Comparison of ENCODE assay signal across 8 mouse cellular contexts in the genomic region with DNA sequence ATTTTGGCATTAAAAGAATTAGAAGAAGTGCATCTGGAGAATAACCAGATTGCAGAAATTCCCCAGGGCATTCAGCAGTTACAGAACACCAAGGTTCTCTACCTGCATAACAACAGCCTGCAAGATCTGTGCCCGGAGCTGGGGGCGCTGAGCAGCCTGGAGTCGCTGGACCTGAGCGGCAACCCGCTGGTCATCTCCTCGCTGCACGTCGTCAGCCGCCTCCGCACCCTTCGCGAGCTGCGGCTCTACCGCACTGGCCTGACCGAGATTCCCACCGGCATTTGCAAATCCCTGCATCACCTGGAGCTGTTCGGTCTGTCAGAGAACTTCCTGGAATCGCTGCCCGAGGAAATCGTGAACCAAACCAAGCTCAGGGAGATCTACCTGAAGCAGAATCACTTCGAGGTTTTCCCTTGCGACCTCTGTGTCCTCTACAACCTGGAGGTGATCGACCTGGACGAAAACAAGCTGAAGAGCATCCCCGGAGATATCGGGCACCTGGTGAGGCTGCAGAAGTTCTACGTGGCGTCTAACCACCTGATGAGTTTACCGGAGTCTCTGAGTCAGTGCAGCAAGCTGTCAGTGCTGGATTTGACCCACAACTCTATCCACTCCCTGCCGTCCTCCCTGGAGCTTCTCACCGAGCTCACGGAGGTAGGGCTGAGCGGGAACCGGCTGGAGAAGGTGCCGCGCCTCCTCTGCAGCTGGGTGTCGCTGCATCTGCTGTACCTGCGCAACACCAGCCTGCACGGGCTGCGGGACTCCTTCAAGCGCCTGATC. TPM values are rescaled to one million over a fixed set of nuclear protein-coding genes. Genes with fewer than 3 reads are reported as not detected.
DNase-seq lines count a peak whose midpoint lies in the region; ATAC-seq and TF ChIP-seq lines count a peak whose summit lies in the region.

No protein-coding gene starts in this region.

- no peak for TF ChIP-seq CTCF in cortical plate, adult 2 months (IDR thresholded peaks at IDR 0.05; ENCODE audit: extremely low read depth, insufficient read depth, low read length)
- no peak for TF ChIP-seq CTCF in testis, adult 2 months (IDR thresholded peaks at IDR 0.05; ENCODE audit: control insufficient read depth, insufficient read depth, insufficient replicate concordance, low read depth, low read length)

- no peaks in the 10 kb centered on the region for H3K9me3 ChIP-seq in megakaryocyte, embryonic 14.5 days

- H3K27ac ChIP-seq in cortical plate, adult 2 months (ENCODE audit: insufficient read depth, low read length) = no peak overlapping the region
- H3K27ac ChIP-seq in testis, adult 2 months (ENCODE audit: control insufficient read depth, insufficient read depth, low read depth, low read length) = no peak overlapping the region

- peak; percentile 5 for DNase-seq in right cerebral cortex, postnatal 4 days
- no peak for DNase-seq in right cerebral cortex, postnatal 36 days (ENCODE audit: low spot score in 2 of 2)
- peak; percentile 68 for DNase-seq in kidney, postnatal 14 days
- no peak for DNase-seq in spleen, postnatal 10 days (ENCODE audit: low spot score in 2 of 2)

- H3K27me3 ChIP-seq in megakaryocyte, embryonic 14.5 days (replicated peaks) = peaks cover 46% of the 10 kb centered on the region
- no peaks in the 10 kb centered on the region for H3K27me3 ChIP-seq in testis, adult 2 months (ENCODE audit: control insufficient read depth, insufficient read depth, low read length)

- H3K4me3 ChIP-seq in cortical plate, adult 2 months (ENCODE audit: insufficient read depth, low read length) = peak overlapping the region; percentile 9
- peak overlapping the region; percentile 74 for H3K4me3 ChIP-seq in megakaryocyte, embryonic 14.5 days (replicated peaks)
- H3K4me3 ChIP-seq in testis, adult 2 months (ENCODE audit: control insufficient read depth, low read depth, low read length) = peak overlapping the region; percentile 82

- TF ChIP-seq POLR2A in cortical plate, adult 2 months (IDR thresholded peaks at IDR 0.05; ENCODE audit: extremely low read depth, insufficient read depth, low read length) = no peak
- no peak for TF ChIP-seq POLR2A in testis, adult 2 months (IDR thresholded peaks at IDR 0.05; ENCODE audit: control insufficient read depth, low read depth, low read length)

- H3K4me1 ChIP-seq in cortical plate, adult 2 months (ENCODE audit: control insufficient read depth, insufficient read depth, low read length) = no peaks in the 10 kb centered on the region
- H3K4me1 ChIP-seq in megakaryocyte, embryonic 14.5 days = peaks cover 20% of the 10 kb centered on the region
- H3K4me1 ChIP-seq in testis, adult 2 months (ENCODE audit: control insufficient read depth, insufficient read depth, low read length) = peaks cover 11% of the 10 kb centered on the region

- peak; percentile 24; the same call in 1 of the 2 replicates for ATAC-seq in granulocyte monocyte progenitor cell, adult 5-6 weeks (replicated peaks; ENCODE audit: poor library complexity, severe bottlenecking)

- no peaks in the 10 kb centered on the region for H3K36me3 ChIP-seq in megakaryocyte, embryonic 14.5 days (replicated peaks; ENCODE audit: low read length)
- H3K36me3 ChIP-seq in testis, adult 2 months (ENCODE audit: control insufficient read depth, insufficient read depth, low read length) = 0 out of 2 replicates have a peak, but pooled peaks cover 3% of the 10 kb centered on the region

RNA-seq across cellular contexts. Expression of a gene that starts 2.6 kb away (rescaled TPM):
- 0.17 TPM in 1 of 2 replicates, not detected in the other for polyA plus RNA-seq in cortical plate, adult 2 months (2012; rRNA removed)
- total RNA-seq in granulocyte monocyte progenitor cell, adult 5-6 weeks (2014; fragmentation: Nextera tagmentation) = not detected in 2 replicates
- total RNA-seq in granulocyte monocyte progenitor cell, adult 5-6 weeks (2017) = 0.56 TPM in 1 of 2 replicates, not detected in the other
- not detected in 2 replicates for polyA plus RNA-seq in megakaryocyte, embryonic 14.5 days (2012; ENCODE audit: insufficient read depth, low replicate concordance)
- polyA plus RNA-seq in testis, adult 2 months (2012; rRNA removed) = 54.7 and 66.2 TPM in 2 replicates

RNA-seq across cellular contexts. Expression of a gene that starts 5.9 kb away (rescaled TPM):
- polyA plus RNA-seq in cortical plate, adult 2 months (2012; rRNA removed) = not detected in 2 replicates
- total RNA-seq in granulocyte monocyte progenitor cell, adult 5-6 weeks (2014; fragmentation: Nextera tagmentation) = not detected in 2 replicates
- not detected in 2 replicates for total RNA-seq in granulocyte monocyte progenitor cell, adult 5-6 weeks (2017)
- polyA plus RNA-seq in megakaryocyte, embryonic 14.5 days (2012; ENCODE audit: insufficient read depth, low replicate concordance) = not detected in 2 replicates
- polyA plus RNA-seq in testis, adult 2 months (2012; rRNA removed) = 45.2 and 45.3 TPM in 2 replicates

RNA-seq across cellular contexts. Expression of a gene that starts 48.4 kb away (rescaled TPM):
- 10.4 and 15.5 TPM in 2 replicates for polyA plus RNA-seq in cortical plate, adult 2 months (2012; rRNA removed)
- 8.8 and 15.1 TPM in 2 replicates for total RNA-seq in granulocyte monocyte progenitor cell, adult 5-6 weeks (2014; fragmentation: Nextera tagmentation)
- 21.8 and 29.6 TPM in 2 replicates for total RNA-seq in granulocyte monocyte progenitor cell, adult 5-6 weeks (2017)
- polyA plus RNA-seq in megakaryocyte, embryonic 14.5 days (2012; ENCODE audit: insufficient read depth, low replicate concordance) = 0.15 and 0.45 TPM in 2 replicates
- 6.1 and 6.2 TPM in 2 replicates for polyA plus RNA-seq in testis, adult 2 months (2012; rRNA removed)

RNA-seq across cellular contexts. Expression of a gene that starts 49.4 kb away (rescaled TPM):
- polyA plus RNA-seq in cortical plate, adult 2 months (2012; rRNA removed) = not detected in 2 replicates
- not detected in 2 replicates for total RNA-seq in granulocyte monocyte progenitor cell, adult 5-6 weeks (2014; fragmentation: Nextera tagmentation)
- total RNA-seq in granulocyte monocyte progenitor cell, adult 5-6 weeks (2017) = not detected in 2 replicates
- polyA plus RNA-seq in megakaryocyte, embryonic 14.5 days (2012; ENCODE audit: insufficient read depth, low replicate concordance) = not detected in 2 replicates
- not detected in 2 replicates for polyA plus RNA-seq in testis, adult 2 months (2012; rRNA removed)

RNA-seq across cellular contexts. Expression of a gene that starts 50.5 kb away (rescaled TPM):
- 0.65 and 0.78 TPM in 2 replicates for polyA plus RNA-seq in cortical plate, adult 2 months (2012; rRNA removed)
- total RNA-seq in granulocyte monocyte progenitor cell, adult 5-6 weeks (2014; fragmentation: Nextera tagmentation) = not detected in 2 replicates
- not detected in 2 replicates for total RNA-seq in granulocyte monocyte progenitor cell, adult 5-6 weeks (2017)
- not detected in 2 replicates for polyA plus RNA-seq in megakaryocyte, embryonic 14.5 days (2012; ENCODE audit: insufficient read depth, low replicate concordance)
- 42.8 and 48.8 TPM in 2 replicates for polyA plus RNA-seq in testis, adult 2 months (2012; rRNA removed)

Comparison
In these comparisons a context has a peak if more than half of its experiments do, and no peak if none do; other contexts are left out.
1. DNase-seq: peak in right cerebral cortex, postnatal 4 days (single experiment) and kidney, postnatal 14 days (single experiment); none in right cerebral cortex, postnatal 36 days (0 of 2) and spleen, postnatal 10 days (0 of 2).
2. H3K4me3 ChIP-seq: peak in every context shown above with its lines; median percentile 82 in testis, adult 2 months; 74 in megakaryocyte, embryonic 14.5 days; 9 in cortical plate, adult 2 months.
3. RNA of a gene that starts 2.6 kb away (polyA plus RNA-seq): 54.7 to 66.2 TPM in testis, adult 2 months; 0.17 TPM in cortical plate, adult 2 months and not detected in megakaryocyte, embryonic 14.5 days; every median in the first group is over 10 times any median in the second.
4. RNA of a gene that starts 5.9 kb away (polyA plus RNA-seq): 45.2 to 45.3 TPM in testis, adult 2 months; not detected in cortical plate, adult 2 months and not detected in megakaryocyte, embryonic 14.5 days; every median in the first group is over 10 times any median in the second.